Mouse (Mus musculus): ENCODE measurements around the gene Gipc2. TPM values are rescaled to one million over a fixed set of nuclear protein-coding genes. Genes with fewer than 3 reads are reported as not detected.
"Not testable (repeated sequence)": the region's sequence is repeated elsewhere in the genome, so short reads cannot be mapped to it uniquely, and the experiment has no call there.

The Gipc2 gene
- polyA plus RNA-seq, 1 experiment from 2014 or later = 12.3 TPM

DNA sequence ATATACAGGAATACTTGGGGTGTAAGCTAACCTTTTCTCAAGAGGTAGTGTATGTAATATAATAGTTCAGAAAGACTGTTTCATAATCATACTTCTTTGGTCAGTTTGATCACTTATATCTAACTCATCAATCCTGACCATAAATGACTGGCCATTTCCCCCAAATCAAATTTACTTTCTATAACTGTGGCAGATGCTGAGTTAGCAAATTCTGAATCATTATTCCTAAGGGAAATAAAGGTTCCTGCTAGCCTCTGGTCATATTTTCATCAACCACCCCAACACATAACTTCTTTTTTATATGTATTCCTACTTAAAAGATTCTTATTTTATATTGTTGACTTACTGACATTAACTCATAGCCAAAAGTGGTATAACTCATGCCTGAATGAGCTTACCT, 36.9 kb upstream of the Gipc2 start:
- Histone ChIP-seq H3K4me1 (no peaks in the 10 kb centered on the region), H3K27me3 (replicated peaks) (no peaks in the 10 kb centered on the region), H3K4me2 (no peak overlapping the region), H3K4me3 (no peak overlapping the region), H3K36me3 (replicated peaks) (no peaks in the 10 kb centered on the region), H3K27ac (no peak overlapping the region), H3K9ac (no peak overlapping the region), H3K9me3 (no peaks in the 10 kb centered on the region)
- no peak for ATAC-seq (replicated peaks)

DNA sequence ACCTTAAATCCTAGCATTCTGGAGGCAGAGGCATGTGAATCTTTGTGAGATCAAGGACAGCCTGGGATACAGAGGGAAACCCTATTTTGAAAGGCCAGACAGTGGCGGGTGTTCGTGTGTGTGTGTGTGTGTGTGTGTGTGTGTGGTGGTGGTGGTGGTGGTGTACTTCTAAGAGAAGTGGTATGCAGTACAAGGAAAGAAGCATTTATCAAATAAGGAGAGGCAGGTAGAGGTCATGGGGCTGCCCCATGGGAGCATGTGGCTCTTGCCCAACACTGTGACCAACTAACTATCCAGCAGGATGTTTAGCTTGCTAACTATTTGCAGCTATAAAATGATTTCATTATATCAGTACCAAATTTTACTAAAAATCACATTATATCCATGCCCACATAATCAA, 35.6 kb upstream of the Gipc2 start:
- no peaks in the 10 kb centered on the region for H3K4me1 ChIP-seq
- H3K4me3 ChIP-seq = no peak overlapping the region
- no peaks in the 10 kb centered on the region for H3K9me3 ChIP-seq
- H3K27ac ChIP-seq = no peak overlapping the region
- H3K4me2 ChIP-seq = no peak overlapping the region
- 94% methylated on average over 1 of the region's 2 CpGs for WGBS
- H3K36me3 ChIP-seq (replicated peaks) = no peaks in the 10 kb centered on the region
- no peak overlapping the region for H3K9ac ChIP-seq
- H3K27me3 ChIP-seq (replicated peaks) = no peaks in the 10 kb centered on the region
- ATAC-seq (replicated peaks) = no peak

DNA sequence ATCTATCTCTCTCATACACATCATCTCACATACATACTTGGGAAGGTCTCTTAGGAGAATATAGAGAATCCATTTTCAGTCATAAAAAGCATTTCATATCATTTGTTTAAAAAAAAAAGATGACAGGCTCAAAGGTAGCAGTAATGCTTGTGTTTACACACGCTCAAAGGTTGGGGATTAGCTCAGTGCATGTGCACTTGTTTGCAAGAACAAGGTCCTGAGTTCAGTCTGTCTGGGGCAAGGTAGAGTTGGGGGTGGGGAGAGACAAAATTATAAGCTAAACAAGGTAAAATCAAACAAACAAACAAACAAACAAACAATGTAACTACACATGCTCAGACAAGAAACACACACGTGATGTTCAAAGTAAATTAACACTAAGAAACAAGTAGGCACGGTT, 35.2 kb upstream of the Gipc2 start:
- Histone ChIP-seq H3K4me1 (no peaks in the 10 kb centered on the region), H3K9me3 (no peaks in the 10 kb centered on the region), H3K36me3 (replicated peaks) (no peaks in the 10 kb centered on the region), H3K4me2 (no peak overlapping the region), H3K9ac (no peak overlapping the region), H3K4me3 (no peak overlapping the region), H3K27me3 (replicated peaks) (no peaks in the 10 kb centered on the region), H3K27ac (no peak overlapping the region)
- WGBS = 90% methylated on average over 3 of the region's 3 CpGs
- ATAC-seq (replicated peaks) = no peak

DNA sequence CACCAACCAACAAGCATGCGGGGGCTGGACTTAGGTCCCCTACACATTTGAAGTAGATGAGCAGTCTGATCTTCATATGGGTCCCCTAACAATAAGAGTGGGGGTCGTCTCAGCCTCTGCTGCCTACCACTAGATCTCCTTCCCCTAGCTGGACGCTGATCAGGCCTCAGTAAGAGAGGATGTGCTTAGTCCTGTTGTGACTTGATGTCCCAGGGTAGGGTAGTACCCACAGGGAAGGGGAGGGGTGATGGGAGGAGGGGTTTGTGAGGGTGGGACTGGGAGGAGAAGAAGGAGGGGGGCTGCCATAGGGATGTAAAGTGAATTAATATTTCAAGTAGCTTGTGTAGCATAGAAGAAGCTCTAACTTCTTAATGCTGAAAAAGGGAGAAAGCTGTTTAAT, 33.1 kb upstream of the Gipc2 start:
- no peak overlapping the region for H3K4me2 ChIP-seq
- H3K36me3 ChIP-seq (replicated peaks) = no peaks in the 10 kb centered on the region
- no peak overlapping the region for H3K4me3 ChIP-seq
- no peak overlapping the region for H3K27ac ChIP-seq
- WGBS = 58% methylated on average over 3 of the region's 3 CpGs
- H3K27me3 ChIP-seq (replicated peaks) = no peaks in the 10 kb centered on the region
- H3K9me3 ChIP-seq = no peaks in the 10 kb centered on the region
- no peak for ATAC-seq (replicated peaks)
- H3K9ac ChIP-seq = no peak overlapping the region
- H3K4me1 ChIP-seq = no peaks in the 10 kb centered on the region

DNA sequence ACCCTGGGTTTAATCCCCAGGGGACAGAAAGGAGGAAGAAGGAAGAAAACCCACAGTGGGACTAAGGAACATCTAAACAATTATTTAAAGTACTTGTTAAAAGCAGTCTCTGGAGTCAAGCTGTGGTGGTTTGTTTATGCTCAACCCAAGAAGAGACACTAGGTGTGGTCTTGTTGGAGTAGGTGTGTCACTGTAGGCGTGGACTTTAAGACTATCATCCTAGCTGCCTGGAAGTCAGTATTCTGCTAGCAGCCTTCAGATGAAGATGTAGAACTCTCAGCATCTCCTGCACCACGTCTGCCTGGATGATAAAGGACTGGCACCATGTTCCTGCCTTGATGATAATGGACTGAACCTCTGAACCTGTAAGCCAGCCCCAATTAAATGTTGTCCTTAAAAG, 31.2 kb upstream of the Gipc2 start:
- 41% methylated on average over 2 of the region's 2 CpGs for WGBS
- not testable (repeated sequence) for H3K9ac ChIP-seq; H3K4me3 ChIP-seq; H3K4me1 ChIP-seq; H3K27ac ChIP-seq; H3K4me2 ChIP-seq; H3K27me3 ChIP-seq (replicated peaks); ATAC-seq (replicated peaks); H3K36me3 ChIP-seq (replicated peaks); H3K9me3 ChIP-seq

DNA sequence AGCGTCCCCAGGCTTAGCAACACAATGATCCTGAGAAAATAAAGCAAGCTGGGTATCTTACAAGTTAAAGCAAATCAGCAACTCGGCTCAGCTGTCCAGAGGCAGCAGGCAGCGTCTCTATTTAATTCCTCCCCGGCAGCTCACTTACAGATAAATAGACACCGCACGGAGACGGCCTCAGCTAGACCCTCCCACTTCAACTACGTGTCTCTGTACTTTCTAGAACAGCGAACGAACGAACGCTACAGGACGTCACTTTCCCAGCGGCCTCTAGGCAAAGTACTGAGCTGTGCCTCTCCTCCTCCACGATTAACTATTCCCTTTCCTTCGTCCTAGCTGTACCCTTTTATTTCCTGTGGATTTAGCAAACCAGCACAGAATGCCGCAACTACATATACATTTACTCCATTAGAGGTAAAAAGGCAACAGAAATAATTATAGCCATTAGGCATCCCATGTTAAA, 27.6 kb upstream of the Gipc2 start:
- Histone ChIP-seq H3K4me3 (peak overlapping the region; percentile 46), H3K27me3 (replicated peaks) (no peaks in the 10 kb centered on the region), H3K9ac (peak overlapping the region; percentile 47), H3K27ac (peak overlapping the region; percentile 70), H3K9me3 (no peaks in the 10 kb centered on the region), H3K36me3 (replicated peaks) (no peaks in the 10 kb centered on the region), H3K4me1 (peaks cover 13% of the 10 kb centered on the region), H3K4me2 (peak overlapping the region; percentile 48)
- peak; percentile 99 for ATAC-seq (replicated peaks)
- WGBS = under 1% methylated on average over 17 of the region's 17 CpGs

DNA sequence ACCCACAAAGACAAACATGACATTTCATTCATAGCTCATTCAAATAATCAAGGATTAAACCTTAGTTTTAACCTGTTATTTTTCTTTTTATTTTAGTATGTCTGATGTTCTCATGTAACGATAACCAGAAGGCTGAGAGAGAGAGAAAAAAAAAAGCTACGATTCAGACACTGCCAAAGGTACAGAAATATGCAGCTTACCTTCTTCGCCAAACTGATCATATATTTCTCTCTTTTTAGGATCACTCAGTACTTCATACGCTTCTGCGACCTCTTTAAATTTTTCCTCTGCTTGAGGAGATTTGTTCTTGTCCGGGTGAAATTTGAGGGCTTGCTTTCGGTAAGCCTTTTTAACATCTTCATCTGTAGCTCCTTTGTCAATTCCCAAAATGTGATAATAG, 27.1 kb upstream of the Gipc2 start:
- 6% methylated on average over 7 of the region's 7 CpGs for WGBS
- ATAC-seq (replicated peaks) = peak; percentile 43; the same call in 1 of the 2 replicates

DNA sequence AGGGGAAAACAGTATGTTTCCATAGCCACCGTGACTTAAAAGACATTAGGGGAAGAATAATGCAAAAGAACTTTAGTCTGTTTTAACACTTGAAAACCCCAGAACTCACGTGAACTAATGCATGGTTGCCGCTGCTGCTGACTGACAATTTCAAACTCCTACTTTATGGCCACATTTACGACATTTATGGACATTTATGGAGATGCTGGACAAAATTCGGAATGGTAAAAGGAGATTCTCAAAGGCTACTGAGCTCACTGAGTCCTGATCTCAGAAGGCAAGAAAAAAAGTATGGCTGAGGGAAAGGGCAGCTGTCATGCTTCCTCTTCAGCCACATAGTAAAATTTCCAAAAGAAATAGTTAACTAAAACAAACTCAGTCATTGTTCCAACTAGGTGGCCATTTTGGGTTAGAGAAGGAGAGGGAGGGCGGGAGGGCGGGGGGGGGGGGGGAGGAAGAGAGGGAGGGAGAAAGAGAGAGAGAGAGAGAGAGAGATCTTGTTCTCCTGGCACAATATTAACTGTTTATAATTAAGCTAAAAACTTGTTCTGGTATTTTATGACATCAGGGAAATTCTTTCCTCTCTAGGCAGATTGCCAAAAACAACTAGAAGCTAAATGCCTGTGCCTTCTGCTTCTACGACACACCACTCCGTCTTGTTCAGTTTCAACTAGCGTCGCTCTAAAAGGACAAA, 26.4 kb upstream of the Gipc2 start:
- ATAC-seq (replicated peaks) = no peak
- no peak overlapping the region for H3K27ac ChIP-seq
- H3K9me3 ChIP-seq = no peaks in the 10 kb centered on the region
- 42% methylated on average over 10 of the region's 11 CpGs for WGBS
- H3K27me3 ChIP-seq (replicated peaks) = no peaks in the 10 kb centered on the region
- peak overlapping the region; percentile 36 for H3K4me3 ChIP-seq
- no peaks in the 10 kb centered on the region for H3K36me3 ChIP-seq (replicated peaks)
- H3K4me1 ChIP-seq = peaks cover 13% of the 10 kb centered on the region
- peak overlapping the region; percentile 24; the same call in 1 of the 2 replicates for H3K9ac ChIP-seq
- peak overlapping the region; percentile 51 for H3K4me2 ChIP-seq

More for the DNA sequence above, 27.1 kb upstream of the Gipc2 start:
- Histone ChIP-seq H3K4me3 (peak overlapping the region; percentile 46), H3K4me2 (peak overlapping the region; percentile 48), H3K27ac (peak overlapping the region; percentile 70), H3K9me3 (no peaks in the 10 kb centered on the region), H3K27me3 (replicated peaks) (no peaks in the 10 kb centered on the region), H3K36me3 (replicated peaks) (no peaks in the 10 kb centered on the region), H3K9ac (peak overlapping the region; percentile 47), H3K4me1 (peaks cover 13% of the 10 kb centered on the region)

DNA sequence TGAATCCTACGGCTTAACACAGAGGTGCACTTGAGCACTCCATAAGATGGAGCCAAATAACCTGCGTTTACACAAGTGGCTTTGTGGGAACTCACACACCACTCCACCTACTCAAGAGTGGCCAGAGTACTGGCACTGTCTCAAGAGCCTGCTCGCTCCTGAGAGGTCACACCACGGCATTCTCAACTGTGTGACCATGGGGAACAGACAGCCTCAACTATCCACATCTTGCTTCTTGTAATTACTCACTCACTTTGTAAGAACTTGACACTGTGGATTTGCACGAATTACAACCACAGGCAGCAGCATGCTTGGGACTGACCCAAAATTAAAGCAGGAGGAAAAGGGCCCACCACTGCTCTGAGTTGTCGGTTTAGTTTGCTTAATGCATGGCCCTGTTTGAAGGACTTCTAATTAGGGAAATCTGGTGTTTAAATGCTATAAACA, 25.8 kb upstream of the Gipc2 start:
- peak overlapping the region; percentile 51 for H3K4me2 ChIP-seq
- peak overlapping the region; percentile 36 for H3K4me3 ChIP-seq
- no peaks in the 10 kb centered on the region for H3K9me3 ChIP-seq
- no peak overlapping the region for H3K9ac ChIP-seq
- H3K27me3 ChIP-seq (replicated peaks) = no peaks in the 10 kb centered on the region
- ATAC-seq (replicated peaks) = no peak
- no peak overlapping the region for H3K27ac ChIP-seq
- whole genome bisulfite sequencing = 39% methylated on average over 6 of the region's 6 CpGs
- peaks cover 13% of the 10 kb centered on the region for H3K4me1 ChIP-seq
- H3K36me3 ChIP-seq (replicated peaks) = no peaks in the 10 kb centered on the region

DNA sequence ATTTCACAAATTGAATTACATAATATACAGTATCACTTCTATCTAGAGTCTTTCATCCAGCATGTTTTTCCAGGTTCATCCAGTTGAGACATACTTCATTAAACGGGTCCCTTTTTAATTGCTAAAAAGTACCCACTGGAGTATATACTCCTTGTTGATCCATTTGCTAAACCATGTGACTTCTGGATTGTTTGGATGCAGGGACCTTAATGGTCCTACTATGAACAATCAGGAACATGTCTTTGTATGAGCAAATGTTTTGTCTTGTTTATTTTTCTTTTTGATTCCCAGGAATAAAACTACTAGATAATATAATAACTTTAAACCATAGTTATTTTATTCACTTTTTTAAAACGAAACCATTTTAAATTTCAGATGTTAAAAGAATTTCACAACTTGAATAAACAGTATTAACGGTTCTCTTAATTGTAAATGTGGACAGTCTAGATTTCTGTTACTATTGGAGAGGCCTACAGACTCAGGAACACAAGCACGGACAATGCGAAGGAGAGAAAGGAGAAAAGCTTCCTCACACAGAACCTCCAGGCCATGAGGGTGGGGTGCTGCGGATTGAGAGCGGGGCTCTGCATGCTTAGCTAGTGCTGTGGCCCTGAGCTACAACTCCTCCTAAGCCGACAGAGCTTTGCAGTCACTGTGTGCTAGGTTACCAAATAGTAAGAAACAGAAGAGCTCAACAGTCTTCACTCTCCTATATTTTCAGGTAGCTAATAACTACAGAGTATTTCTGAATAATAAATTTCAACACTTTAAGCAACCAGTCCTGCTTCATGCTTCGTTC, 24.8 kb upstream of the Gipc2 start:
- peak overlapping the region; percentile 29 for H3K4me2 ChIP-seq
- 78% methylated on average over 9 of the region's 9 CpGs for WGBS
- no peak overlapping the region for H3K27ac ChIP-seq
- no peaks in the 10 kb centered on the region for H3K36me3 ChIP-seq (replicated peaks)
- H3K4me3 ChIP-seq = no peak overlapping the region
- H3K9ac ChIP-seq = no peak overlapping the region
- no peaks in the 10 kb centered on the region for H3K9me3 ChIP-seq
- no peak for ATAC-seq (replicated peaks)
- H3K27me3 ChIP-seq (replicated peaks) = no peaks in the 10 kb centered on the region
- peaks cover 13% of the 10 kb centered on the region for H3K4me1 ChIP-seq

DNA sequence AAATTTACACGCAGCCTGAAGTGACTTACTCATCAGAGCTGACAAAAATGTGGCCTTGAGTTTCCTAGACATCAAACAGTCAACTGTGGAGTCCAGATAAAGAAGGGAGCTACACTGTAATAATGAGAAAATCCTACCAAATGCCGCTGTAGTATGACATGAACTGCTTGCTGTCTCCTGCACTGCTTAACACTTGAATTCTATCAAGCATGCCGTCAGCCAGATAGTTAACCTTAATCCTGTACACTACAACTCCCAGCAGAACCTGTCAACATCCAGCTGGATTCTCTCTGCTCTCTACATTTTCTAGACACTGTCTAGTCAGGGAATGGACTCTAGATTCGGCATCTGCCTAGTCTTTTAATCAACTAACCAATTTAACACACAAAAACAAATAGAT, 23.3 kb upstream of the Gipc2 start:
- ATAC-seq (replicated peaks) = no peak
- Histone ChIP-seq H3K9ac (no peak overlapping the region), H3K9me3 (no peaks in the 10 kb centered on the region), H3K27me3 (replicated peaks) (no peaks in the 10 kb centered on the region), H3K4me3 (no peak overlapping the region), H3K27ac (no peak overlapping the region), H3K4me1 (peaks cover 13% of the 10 kb centered on the region), H3K4me2 (no peak overlapping the region), H3K36me3 (replicated peaks) (0 out of 2 replicates have a peak, but pooled peaks cover 4% of the 10 kb centered on the region)
- 71% methylated on average over 4 of the region's 4 CpGs for WGBS

DNA sequence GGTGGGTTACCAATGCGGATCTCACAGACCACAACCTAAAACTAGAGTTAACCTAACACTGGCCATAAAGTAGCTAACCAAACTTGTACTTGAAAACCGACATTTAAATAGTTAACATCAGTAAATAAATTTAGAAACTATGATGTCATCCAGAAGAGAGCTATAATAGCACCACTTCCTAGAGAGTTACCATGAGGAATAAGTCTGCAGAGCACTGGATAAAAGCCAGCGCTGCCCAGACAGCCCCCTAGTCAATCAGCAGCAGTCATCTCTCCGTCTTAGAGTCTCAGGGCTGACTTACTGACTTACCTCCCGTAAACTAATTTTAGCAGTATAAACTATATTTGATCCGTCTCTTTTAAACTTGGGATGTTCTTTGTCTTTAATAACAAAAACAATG, 20.1 kb upstream of the Gipc2 start:
- Histone ChIP-seq H3K9me3 (no peaks in the 10 kb centered on the region), H3K27ac (no peak overlapping the region), H3K36me3 (replicated peaks) (0 out of 2 replicates have a peak, but pooled peaks cover 4% of the 10 kb centered on the region), H3K27me3 (replicated peaks) (no peaks in the 10 kb centered on the region), H3K4me3 (no peak overlapping the region), H3K9ac (no peak overlapping the region), H3K4me2 (no peak overlapping the region), H3K4me1 (peaks cover 2% of the 10 kb centered on the region)
- ATAC-seq (replicated peaks) = no peak
- 94% methylated on average over 6 of the region's 6 CpGs for WGBS
